Mouse (Mus musculus) monocyte, adult 5-6 weeks (primary cell): ENCODE data around the gene Olfr385. TPM values are rescaled to one million over a fixed set of nuclear protein-coding genes. Genes with fewer than 3 reads are reported as not detected.
"Not testable (repeated sequence)": the region's sequence is repeated elsewhere in the genome, so short reads cannot be mapped to it uniquely, and the experiment has no call there.

Source experiments
- ATAC-seq: fragments of 153-309, 156-312 bp; replicated peaks from 2 replicates; pipeline ENCODE4 v1.8.0; 2017; ENCODE audit warnings: mild to moderate bottlenecking; ENCODE audit not compliant: low TSS enrichment, insufficient number of reproducible peaks, severe bottlenecking, poor library complexity, low FRiP score
- total RNA-seq: library from RNA; stranded (forward); fragments of 200-1000, 200-491, 200-594 nt; gene quantifications from 3 replicates; pipeline ENCODE4 v1.2.3, GENCODE M21; 2017

Gene Olfr385
- total RNA-seq = not detected in 3 replicates

DNA sequence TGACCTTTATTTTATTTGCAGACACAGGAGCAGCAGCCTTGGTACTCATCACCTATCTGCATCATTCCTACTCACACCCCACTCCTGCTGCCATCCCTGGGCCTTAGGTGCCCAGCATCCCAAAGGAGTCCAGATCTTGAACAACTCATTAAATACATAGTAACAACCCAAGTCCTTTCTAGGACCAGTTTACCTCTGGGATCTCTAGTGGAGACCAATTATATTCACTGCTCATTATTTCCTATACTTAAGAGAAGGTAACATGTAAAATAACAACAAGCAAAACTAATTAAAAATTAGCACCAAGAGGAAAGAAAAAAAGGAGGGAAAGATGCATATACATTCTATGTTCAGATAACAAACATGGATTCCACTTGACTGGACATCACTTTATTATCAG, at the start of gene Olfr385:
Olfr385 (minus strand) TSS at position 101 of the 400 bp plus-strand sequence.
- ATAC-seq = no peak

DNA sequence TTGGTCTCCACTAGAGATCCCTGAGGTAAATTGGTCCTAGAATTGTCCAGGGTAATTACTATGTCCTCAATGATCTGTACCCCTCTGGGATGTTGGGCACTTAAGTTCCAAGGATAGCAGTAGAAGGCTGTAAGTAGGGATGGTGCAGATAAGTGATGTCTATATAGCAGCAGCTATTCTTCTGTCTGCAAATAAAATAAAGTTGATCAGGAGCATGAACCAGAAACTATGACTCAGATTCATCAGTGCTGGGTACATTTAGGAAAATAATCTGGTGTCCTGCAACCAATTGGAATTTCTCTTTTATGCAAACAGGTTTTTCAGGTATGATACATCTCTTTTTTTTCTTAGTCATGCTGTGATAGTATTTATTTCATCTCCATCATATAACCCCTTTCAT, 5.5 kb upstream of the Olfr385 start, which contains the start of gene Olfr384:
Olfr384 (plus strand) TSS at position 301 of the 400 bp plus-strand sequence.
- no peak for ATAC-seq

DNA sequence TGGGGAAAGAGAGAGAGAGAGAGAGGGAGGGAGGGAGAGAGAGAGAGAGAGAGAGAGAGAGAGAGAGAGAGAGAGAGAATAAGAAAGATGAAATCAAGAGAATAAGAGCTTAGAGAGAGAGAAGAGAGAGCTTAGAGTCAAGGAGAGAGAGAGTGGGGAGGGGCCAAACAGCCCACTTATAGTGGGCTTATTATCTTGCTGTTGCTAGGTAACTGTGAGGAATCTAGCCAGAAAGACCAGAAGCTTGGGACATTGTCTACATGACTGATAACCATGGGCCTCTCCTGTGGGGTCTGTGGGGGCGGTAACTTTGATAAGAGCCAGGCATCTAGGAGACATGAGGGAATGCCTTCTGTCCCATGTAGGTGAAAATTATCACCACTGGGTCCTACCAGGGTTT, 9.6 kb downstream of the Olfr385 start:
- ATAC-seq = not testable (repeated sequence)

GRCm38 (mm10) chr11:73579871-73580270, 12.9 kb downstream of the Olfr385 start:
- no peak for ATAC-seq

Other genes with a start within 250 kb of the Olfr385 start
- not detected in 3 replicates for gene Olfr20, start 242.2 kb downstream of the Olfr385 start, total RNA-seq
- gene Olfr376, start 221.8 kb downstream of the Olfr385 start, total RNA-seq = not detected in 3 replicates
- gene Olfr1, start 193.4 kb downstream of the Olfr385 start, total RNA-seq = not detected in 3 replicates
- not detected in 3 replicates for gene Olfr378, start 164.5 kb downstream of the Olfr385 start, total RNA-seq
- not detected in 3 replicates for gene Olfr380, start 135.5 kb downstream of the Olfr385 start, total RNA-seq
- gene Olfr381, start 101.4 kb downstream of the Olfr385 start, total RNA-seq = not detected in 3 replicates
- not detected in 3 replicates for gene Olfr382, start 75.8 kb downstream of the Olfr385 start, total RNA-seq
- gene Olfr384, start 5.6 kb upstream of the Olfr385 start, total RNA-seq = not detected in 3 replicates
- gene Zfp735, start 95.8 kb upstream of the Olfr385 start, total RNA-seq = not detected in 3 replicates
- not detected in 3 replicates for gene Olfr389, start 187.7 kb upstream of the Olfr385 start, total RNA-seq
- gene Olfr390, start 190.0 kb upstream of the Olfr385 start, total RNA-seq = not detected in 3 replicates
- not detected in 3 replicates for gene Olfr391-ps, start 210.0 kb upstream of the Olfr385 start, total RNA-seq
- gene Olfr392, start 224.0 kb upstream of the Olfr385 start, total RNA-seq = not detected in 3 replicates